In the genomic region with DNA sequence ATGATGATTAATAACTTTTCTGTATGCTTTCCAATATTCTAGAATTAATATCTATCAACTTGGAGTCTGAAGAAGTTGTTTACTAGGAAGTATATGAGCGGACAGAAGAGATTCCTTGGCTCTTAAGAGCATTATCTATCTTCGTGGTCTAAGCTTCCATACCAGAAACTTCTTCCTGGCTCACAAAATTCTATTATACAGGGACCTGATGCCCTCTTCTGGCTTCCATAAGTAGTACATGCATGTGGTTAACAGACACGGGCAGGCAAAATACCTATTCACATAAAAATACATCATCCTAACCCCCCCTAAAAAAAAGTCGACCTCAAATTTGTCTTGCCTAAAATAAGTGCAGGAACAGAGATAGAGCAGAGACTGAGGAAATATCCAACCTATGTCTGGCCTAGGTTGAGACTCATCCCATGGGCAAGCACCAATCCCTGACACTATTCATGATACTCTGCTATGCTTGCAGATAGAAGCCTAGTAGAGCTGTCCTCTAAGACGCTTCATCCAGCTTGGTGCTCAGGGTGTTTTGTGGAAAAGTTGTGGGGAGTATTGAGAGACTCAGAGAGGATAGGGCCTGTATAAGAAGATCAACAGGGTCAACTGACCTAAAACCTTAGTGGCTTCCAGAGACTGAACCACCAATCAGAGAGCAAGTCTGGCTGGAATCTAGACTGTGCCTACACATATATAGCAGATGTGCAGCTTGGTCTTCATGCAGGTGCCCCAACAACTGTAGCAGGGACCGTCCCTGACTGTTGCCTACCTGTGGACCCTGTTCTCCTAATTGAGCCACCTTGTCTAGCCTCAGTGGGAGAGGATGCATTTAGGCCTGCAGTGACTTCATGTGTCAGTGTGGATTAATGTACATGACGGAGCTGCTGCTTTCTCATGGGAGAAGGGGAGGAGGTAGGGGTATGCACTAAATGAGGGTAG, we compare ENCODE assay signal across 9 mouse cellular contexts. TPM values are rescaled to one million over a fixed set of nuclear protein-coding genes. Genes with fewer than 3 reads are reported as not detected.
DNase-seq lines count a peak whose midpoint lies in the region; ATAC-seq and TF ChIP-seq lines count a peak whose summit lies in the region.
"Had no signal": no experiment of that assay in that cellular context is flagged by ENCODE, and none has a peak within 500 bp of the region (broad histone marks: within the 10 kb centered on the region; RNA-seq: fewer than 3 reads in every experiment).

No protein-coding gene starts in this region.

- H3K4me1 ChIP-seq in heart, embryonic 10.5 days, result no peaks in the 10 kb centered on the region
- H3K4me1 ChIP-seq in E14TG2a.4 (replicated peaks; ENCODE audit: low read depth, low read length), result no peaks in the 10 kb centered on the region
- no peaks in the 10 kb centered on the region for H3K4me1 ChIP-seq in embryonic facial prominence, embryonic 11.5 days (ENCODE audit: control insufficient read depth, insufficient read depth, low read length)
- H3K4me1 ChIP-seq in hindbrain, postnatal 0 days (ENCODE audit: insufficient read depth, low read length), result no peaks in the 10 kb centered on the region
- no peaks in the 10 kb centered on the region for H3K4me1 ChIP-seq in neural tube, embryonic 14.5 days (ENCODE audit: control insufficient read depth, insufficient read depth, low read length)
- H3K4me1 ChIP-seq: heart, embryonic 13.5 days had no signal

- H3K9ac ChIP-seq in embryonic facial prominence, embryonic 11.5 days (replicated peaks; ENCODE audit: low read length), result no peak overlapping the region
- H3K9ac ChIP-seq in hindbrain, postnatal 0 days (replicated peaks; ENCODE audit: low read length), result no peak overlapping the region
- H3K9ac ChIP-seq in neural tube, embryonic 14.5 days (replicated peaks; ENCODE audit: low read depth, low read length), result no peak overlapping the region
- H3K9ac ChIP-seq: heart, embryonic 13.5 days had no signal

- H3K36me3 ChIP-seq in heart, embryonic 10.5 days, result no peaks in the 10 kb centered on the region
- H3K36me3 ChIP-seq in E14TG2a.4 (ENCODE audit: insufficient read depth, low read length), result no peaks in the 10 kb centered on the region
- H3K36me3 ChIP-seq in embryonic facial prominence, embryonic 11.5 days (replicated peaks; ENCODE audit: control insufficient read depth, insufficient read depth, low read depth, low read length), result no peaks in the 10 kb centered on the region
- no peaks in the 10 kb centered on the region for H3K36me3 ChIP-seq in hindbrain, postnatal 0 days (ENCODE audit: insufficient read depth, low read length)
- H3K36me3 ChIP-seq in neural tube, embryonic 14.5 days (ENCODE audit: control insufficient read depth, insufficient read depth, low read length), result no peaks in the 10 kb centered on the region
- H3K36me3 ChIP-seq: heart, embryonic 13.5 days had no signal

- intact Hi-C loops in left cerebral cortex, postnatal 4 days (cut with DNase I), result loop anchor here (5.0 kb wide), 2 partner anchors 94 to 269 kb away; no protein-coding TSS in a partner anchor

- no peak for ATAC-seq in embryonic facial prominence, embryonic 11.5 days (replicated peaks; ENCODE audit: insufficient number of reproducible peaks, low FRiP score, low TSS enrichment, low read depth)
- peak; percentile 77 for ATAC-seq in hindbrain, postnatal 0 days
- peak; percentile 82; the same call in 1 of the 2 replicates for ATAC-seq in neural tube, embryonic 14.5 days (ENCODE audit: low read depth)

- DNase-seq in heart, adult 11 months, result peak; percentile 81
- DNase-seq in heart, embryonic 10.5 days (ENCODE audit: low spot score), result no peak
- DNase-seq in embryonic facial prominence, embryonic 11.5 days (ENCODE audit: low spot score), result peak; percentile 60
- DNase-seq in hindbrain, postnatal 0 days (ENCODE audit: low spot score), result peak; percentile 69
- DNase-seq in left cerebral cortex, postnatal 4 days, result peak; percentile 14
- no peak for DNase-seq in natural killer cell, adult 2 months (ENCODE audit: low spot score in 2 of 2)

- peak; percentile 37 for TF ChIP-seq CTCF in E14TG2a.4 (conservative IDR thresholded peaks at IDR 0.05; ENCODE audit: low read length)
- TF ChIP-seq CTCF in hindbrain, postnatal 0 days (IDR thresholded peaks at IDR 0.05; ENCODE audit: low read depth), result peak; percentile 75

- H3K4me3 ChIP-seq in heart, embryonic 10.5 days, result no peak overlapping the region
- H3K4me3 ChIP-seq in E14TG2a.4 (replicated peaks; ENCODE audit: low read length), result no peak overlapping the region
- H3K4me3 ChIP-seq in embryonic facial prominence, embryonic 11.5 days (ENCODE audit: low read depth, low read length), result no peak overlapping the region
- H3K4me3 ChIP-seq in hindbrain, postnatal 0 days (ENCODE audit: low read length), result no peak overlapping the region
- H3K4me3 ChIP-seq in neural tube, embryonic 14.5 days (ENCODE audit: low read depth, low read length), result no peak overlapping the region
- H3K4me3 ChIP-seq: heart, embryonic 13.5 days had no signal

- H3K9me3 ChIP-seq in heart, embryonic 10.5 days, result no peaks in the 10 kb centered on the region
- peaks cover 7% of the 10 kb centered on the region for H3K9me3 ChIP-seq in E14TG2a.4 (ENCODE audit: low read length)
- H3K9me3 ChIP-seq in embryonic facial prominence, embryonic 11.5 days (replicated peaks; ENCODE audit: control insufficient read depth, low read length), result no peaks in the 10 kb centered on the region
- H3K9me3 ChIP-seq in hindbrain, postnatal 0 days (ENCODE audit: low read length), result no peaks in the 10 kb centered on the region
- no peaks in the 10 kb centered on the region for H3K9me3 ChIP-seq in neural tube, embryonic 14.5 days (ENCODE audit: control insufficient read depth, low read length)
- H3K9me3 ChIP-seq: heart, embryonic 13.5 days had no signal

- no peak overlapping the region for H3K4me2 ChIP-seq in embryonic facial prominence, embryonic 11.5 days (ENCODE audit: low read depth, low read length)
- H3K4me2 ChIP-seq in hindbrain, postnatal 0 days (ENCODE audit: low read depth, low read length), result no peak overlapping the region
- H3K4me2 ChIP-seq in neural tube, embryonic 14.5 days (ENCODE audit: low read depth, low read length), result no peak overlapping the region
- H3K4me2 ChIP-seq: heart, embryonic 13.5 days had no signal

- WGBS in heart, embryonic 10.5 days, result 35% methylated on average over 7 of the region's 7 CpGs
- 31% methylated on average over 7 of the region's 7 CpGs for WGBS in embryonic facial prominence, embryonic 11.5 days
- WGBS in hindbrain, postnatal 0 days, result 38% methylated on average over 7 of the region's 7 CpGs
- 42% methylated on average over 7 of the region's 7 CpGs for WGBS in neural tube, embryonic 14.5 days

- H3K27me3 ChIP-seq in heart, embryonic 10.5 days (ENCODE audit: insufficient read depth, poor library complexity, severe bottlenecking), result no peaks in the 10 kb centered on the region
- no peaks in the 10 kb centered on the region for H3K27me3 ChIP-seq in E14TG2a.4 (ENCODE audit: insufficient read depth, low read length)
- H3K27me3 ChIP-seq in embryonic facial prominence, embryonic 11.5 days (ENCODE audit: control insufficient read depth, insufficient read depth, low read length), result no peaks in the 10 kb centered on the region
- no peaks in the 10 kb centered on the region for H3K27me3 ChIP-seq in hindbrain, postnatal 0 days (ENCODE audit: insufficient read depth, low read length)
- H3K27me3 ChIP-seq in neural tube, embryonic 14.5 days (ENCODE audit: control insufficient read depth, insufficient read depth, low read length), result no peaks in the 10 kb centered on the region
- H3K27me3 ChIP-seq: heart, embryonic 13.5 days had no signal

- no peak overlapping the region for H3K27ac ChIP-seq in heart, embryonic 10.5 days
- no peak overlapping the region for H3K27ac ChIP-seq in embryonic facial prominence, embryonic 11.5 days (replicated peaks; ENCODE audit: low read depth, low read length)
- no peak overlapping the region for H3K27ac ChIP-seq in hindbrain, postnatal 0 days
- H3K27ac ChIP-seq in neural tube, embryonic 14.5 days (ENCODE audit: low read depth, low read length), result no peak overlapping the region
- H3K27ac ChIP-seq: heart, embryonic 13.5 days had no signal

RNA-seq across cellular contexts. Expression of a gene that starts 2.5 kb away (rescaled TPM):
- 1.00 and 4.7 TPM in 2 replicates for polyA plus RNA-seq in heart, embryonic 10.5 days (2016; fragmentation: Nextera tagmentation; extraction: Ambion mirVana)
- not detected in 2 replicates for polyA plus RNA-seq in embryonic facial prominence, embryonic 11.5 days (2014; fragmentation: Nextera tagmentation; extraction: Ambion mirVana)
- total RNA-seq in hindbrain, postnatal 0 days (2014; rRNA removed), result not detected in 2 replicates
- polyA plus RNA-seq in hindbrain, postnatal 0 days (2015; fragmentation: Nextera tagmentation; extraction: Ambion mirVana), result 0.15 and 0.28 TPM in 2 replicates
- not detected for total RNA-seq in left cerebral cortex, postnatal 4 days (2021)
- 0.17 and 0.39 TPM in 2 replicates for polyA plus RNA-seq in neural tube, embryonic 14.5 days (2014; fragmentation: Nextera tagmentation; extraction: Ambion mirVana)

RNA-seq across cellular contexts. Expression of a gene that starts 53.2 kb away (rescaled TPM):
- 0.49 and 13.4 TPM in 2 replicates for polyA plus RNA-seq in heart, embryonic 10.5 days (2016; fragmentation: Nextera tagmentation; extraction: Ambion mirVana)
- 0.20 and 0.49 TPM in 2 replicates for polyA plus RNA-seq in embryonic facial prominence, embryonic 11.5 days (2014; fragmentation: Nextera tagmentation; extraction: Ambion mirVana)
- total RNA-seq in hindbrain, postnatal 0 days (2014; rRNA removed), result 0.73 and 1.1 TPM in 2 replicates
- polyA plus RNA-seq in hindbrain, postnatal 0 days (2015; fragmentation: Nextera tagmentation; extraction: Ambion mirVana), result 5.9 and 6.4 TPM in 2 replicates
- total RNA-seq in left cerebral cortex, postnatal 4 days (2021), result 1 to 10 TPM; 7.6 to 8.6 TPM
- 6.9 and 9.5 TPM in 2 replicates for polyA plus RNA-seq in neural tube, embryonic 14.5 days (2014; fragmentation: Nextera tagmentation; extraction: Ambion mirVana)

Comparison
In these comparisons a context has a peak if more than half of its experiments do, and no peak if none do; other contexts are left out.
1. DNase-seq: peak in heart, adult 11 months (single experiment), embryonic facial prominence, embryonic 11.5 days (single experiment), hindbrain, postnatal 0 days (single experiment) and left cerebral cortex, postnatal 4 days (single experiment); none in heart, embryonic 10.5 days (single experiment) and natural killer cell, adult 2 months (0 of 2).